Mouse (Mus musculus) thymus, postnatal 14 days (tissue): ENCODE results near the gene Thsd4.

Experiments
- DNase-seq: peaks from one replicate; pipeline ENCODE4 v3.0.0; 2021

Gene Thsd4

DNA sequence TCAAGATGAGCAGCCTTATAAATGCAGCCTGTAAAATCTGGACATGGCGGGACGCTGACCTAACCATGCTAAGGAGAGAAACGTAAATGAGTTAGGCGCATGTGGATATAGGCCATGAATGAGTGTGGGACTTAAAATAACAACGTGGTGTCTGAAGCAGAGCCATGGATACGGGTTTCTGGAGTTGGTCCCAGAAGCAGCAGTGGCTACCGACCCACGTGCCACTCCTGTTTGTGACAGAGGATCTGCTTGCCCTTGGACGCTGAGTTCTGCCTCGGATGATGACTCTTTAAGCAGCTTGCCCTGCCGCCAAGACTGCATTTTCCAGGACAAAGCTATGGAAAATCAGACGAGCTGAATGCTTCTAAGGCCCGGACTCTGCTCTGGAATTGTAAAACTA, 262.2 kb downstream of the Thsd4 start:
- DNase-seq, result no peak

DNA sequence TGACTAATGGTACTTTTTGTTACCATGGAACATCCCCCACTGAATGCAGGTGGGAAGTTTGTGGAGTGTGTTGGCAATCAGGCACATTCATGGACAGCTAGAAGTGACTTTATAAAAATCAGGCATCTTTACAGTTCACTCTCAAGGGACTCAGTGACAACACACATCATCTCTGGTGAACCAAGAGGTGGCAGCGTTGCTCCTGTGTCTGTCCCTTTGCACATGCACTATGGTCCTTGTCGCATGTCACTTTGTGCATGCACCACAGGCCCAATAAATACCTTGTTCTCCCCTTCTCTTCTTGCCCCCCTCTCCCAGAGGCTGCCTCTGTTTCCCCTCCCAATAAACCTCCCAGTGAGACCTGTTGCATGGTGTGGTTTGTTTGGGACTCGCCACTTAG, 270.1 kb downstream of the Thsd4 start:
- no peak for DNase-seq

DNA sequence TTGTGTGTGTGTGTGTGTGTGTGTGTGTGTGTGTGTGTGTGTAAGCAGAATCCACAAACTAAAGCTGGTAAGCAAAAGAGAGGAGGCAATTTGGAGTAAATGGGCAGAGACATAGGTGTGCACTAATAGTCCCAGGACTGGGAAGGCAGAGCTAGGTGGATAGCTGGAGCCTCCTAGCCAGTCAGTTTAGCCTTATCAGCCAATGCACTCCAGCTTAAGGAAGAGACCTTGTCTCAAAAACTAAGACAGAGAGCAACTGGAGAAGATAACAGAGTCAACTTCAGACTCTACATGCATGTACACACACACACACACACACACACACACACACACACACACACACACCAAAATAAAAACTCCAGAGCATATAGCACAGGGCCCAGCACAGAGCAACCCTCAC, 271.4 kb downstream of the Thsd4 start:
- DNase-seq, result no peak

DNA sequence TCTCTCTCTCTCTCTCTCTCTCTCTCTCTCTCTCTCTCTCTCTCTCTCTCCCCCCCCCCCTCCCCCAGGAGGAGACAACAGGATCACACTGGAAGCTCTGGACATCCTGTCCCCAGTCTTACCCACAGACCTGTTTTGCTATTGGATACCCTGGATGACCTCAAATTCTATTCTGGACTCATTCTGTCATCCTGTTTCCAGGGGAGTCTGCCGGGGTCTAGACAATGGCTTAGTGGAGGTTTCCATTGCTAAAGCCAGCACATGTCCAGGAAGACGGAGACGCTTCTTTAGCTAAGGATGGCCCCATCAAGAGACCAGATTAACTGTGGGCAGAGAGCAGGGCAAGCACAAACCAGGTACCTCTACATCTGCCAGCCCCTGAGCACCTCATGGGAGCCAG, 273.8 kb downstream of the Thsd4 start:
- no peak for DNase-seq

DNA sequence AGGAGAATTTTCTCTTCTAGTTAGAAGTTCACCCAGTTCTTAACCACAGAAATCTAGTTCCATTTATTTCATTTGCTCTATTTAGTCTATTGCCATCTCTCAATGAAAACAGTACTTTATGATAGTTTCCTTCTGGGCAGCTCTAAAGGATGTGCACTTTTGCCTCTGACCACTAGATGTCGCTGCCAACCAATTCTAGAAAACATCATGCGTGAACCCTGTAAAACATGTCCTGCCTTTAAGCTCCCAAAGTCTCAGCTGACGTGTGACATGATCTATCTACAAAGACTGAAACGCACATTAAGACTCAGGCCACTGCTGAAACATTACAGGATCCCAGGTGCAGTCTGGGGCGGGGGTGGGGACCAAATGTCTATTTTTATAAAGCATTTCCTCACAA, 276.9 kb downstream of the Thsd4 start:
- DNase-seq, result peak; percentile 54

DNA sequence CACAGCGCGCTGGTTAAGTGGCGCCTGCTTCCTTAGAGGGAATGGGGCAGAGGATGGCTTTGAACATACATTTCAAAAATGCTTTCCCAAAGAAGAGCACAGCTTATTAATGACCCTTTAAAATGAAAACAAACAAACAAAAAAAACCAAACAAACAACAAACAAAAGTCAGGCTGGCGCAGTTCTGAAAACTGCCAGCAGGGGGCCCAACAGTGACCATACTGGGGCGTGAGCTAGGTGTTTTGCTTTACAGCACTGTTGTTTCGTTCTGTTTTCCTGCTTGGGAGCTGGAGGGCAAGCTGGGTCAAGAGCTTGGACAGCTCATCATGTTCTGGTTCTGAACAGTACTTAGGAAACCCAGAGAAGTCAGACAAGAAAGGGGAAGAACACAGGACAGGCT, 278.3 kb downstream of the Thsd4 start:
- DNase-seq, result peak; percentile 17

DNA sequence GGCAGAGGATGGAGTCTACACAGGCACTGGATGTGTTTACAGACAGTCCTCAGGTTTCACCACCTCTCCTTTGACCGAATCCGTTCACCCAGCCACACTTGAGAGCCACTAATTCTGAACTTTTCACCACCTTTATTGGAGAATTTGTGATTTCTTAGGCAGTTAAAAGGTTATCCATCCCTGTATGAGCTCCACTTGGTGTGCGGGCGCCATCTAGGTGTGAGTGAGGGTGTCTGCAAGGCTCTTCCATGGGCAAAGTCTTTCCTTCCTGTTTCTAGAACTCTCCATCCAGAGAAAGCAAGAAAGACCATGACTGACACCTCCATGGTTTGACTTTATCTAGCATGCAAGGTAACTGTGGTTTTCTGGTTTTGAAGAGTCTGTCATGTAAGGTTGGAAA, 284.2 kb downstream of the Thsd4 start:
- peak; percentile 12 for DNase-seq

DNA sequence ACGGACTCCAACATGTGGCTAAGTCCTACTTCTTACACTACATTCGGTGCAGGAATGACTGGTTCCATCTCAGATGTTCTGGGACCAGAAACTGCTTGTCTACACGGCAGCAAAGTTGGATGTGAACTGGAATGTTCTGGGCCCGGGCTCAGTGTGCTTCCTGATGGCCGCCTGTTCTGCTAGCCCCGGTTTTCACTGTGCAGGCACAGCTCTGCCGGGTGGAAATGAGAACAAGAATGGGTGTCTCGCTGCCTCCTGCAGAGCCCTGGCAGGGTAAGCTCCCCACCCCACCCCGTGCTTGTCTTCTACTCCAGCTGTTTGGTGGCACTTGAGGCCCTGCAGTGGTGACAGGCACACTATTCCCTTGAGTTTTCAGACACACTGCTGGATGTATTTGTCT, 285.7 kb downstream of the Thsd4 start:
- no peak for DNase-seq

DNA sequence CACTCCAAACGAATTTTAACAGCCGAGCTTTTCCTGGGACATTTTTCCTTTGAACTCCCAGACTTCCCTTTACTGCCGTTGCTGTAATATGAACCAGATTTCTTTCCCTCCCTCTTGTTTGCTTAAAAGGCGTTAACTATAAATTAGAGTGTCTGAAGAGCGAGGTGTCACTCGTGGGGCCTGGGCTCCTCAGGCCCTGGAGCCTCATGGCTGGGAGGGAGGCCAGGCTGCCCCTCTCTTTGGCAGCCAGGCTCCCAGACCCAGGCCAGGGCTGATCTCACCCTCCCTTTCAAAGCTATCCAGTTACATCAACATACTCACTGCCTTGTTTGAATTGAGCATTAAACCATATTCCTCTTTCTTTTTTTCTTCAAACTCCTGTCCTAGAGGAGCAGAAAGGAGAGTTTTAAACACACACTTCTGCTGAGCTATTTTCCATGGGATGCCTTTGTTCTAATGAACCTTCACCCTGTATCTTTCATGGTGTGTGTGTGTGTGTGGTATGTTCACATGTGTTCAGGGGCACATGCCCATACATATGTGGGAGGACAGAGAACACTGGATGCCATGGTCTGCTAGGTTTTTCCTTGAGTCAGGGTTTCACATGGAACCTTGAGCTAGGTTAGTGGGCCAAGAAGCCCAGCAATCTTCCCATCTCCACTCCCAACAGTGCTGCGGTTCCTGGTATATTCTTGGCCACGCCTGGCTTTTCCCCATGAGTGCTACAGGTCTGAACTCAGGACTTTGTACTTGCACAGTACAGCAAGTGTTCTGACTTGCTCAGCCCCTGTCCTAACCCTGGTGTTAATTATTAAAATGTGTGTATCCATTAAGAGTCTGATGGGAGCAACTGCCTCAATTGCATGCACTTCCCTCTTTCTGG, 287.4 kb downstream of the Thsd4 start:
- DNase-seq, result no peak

DNA sequence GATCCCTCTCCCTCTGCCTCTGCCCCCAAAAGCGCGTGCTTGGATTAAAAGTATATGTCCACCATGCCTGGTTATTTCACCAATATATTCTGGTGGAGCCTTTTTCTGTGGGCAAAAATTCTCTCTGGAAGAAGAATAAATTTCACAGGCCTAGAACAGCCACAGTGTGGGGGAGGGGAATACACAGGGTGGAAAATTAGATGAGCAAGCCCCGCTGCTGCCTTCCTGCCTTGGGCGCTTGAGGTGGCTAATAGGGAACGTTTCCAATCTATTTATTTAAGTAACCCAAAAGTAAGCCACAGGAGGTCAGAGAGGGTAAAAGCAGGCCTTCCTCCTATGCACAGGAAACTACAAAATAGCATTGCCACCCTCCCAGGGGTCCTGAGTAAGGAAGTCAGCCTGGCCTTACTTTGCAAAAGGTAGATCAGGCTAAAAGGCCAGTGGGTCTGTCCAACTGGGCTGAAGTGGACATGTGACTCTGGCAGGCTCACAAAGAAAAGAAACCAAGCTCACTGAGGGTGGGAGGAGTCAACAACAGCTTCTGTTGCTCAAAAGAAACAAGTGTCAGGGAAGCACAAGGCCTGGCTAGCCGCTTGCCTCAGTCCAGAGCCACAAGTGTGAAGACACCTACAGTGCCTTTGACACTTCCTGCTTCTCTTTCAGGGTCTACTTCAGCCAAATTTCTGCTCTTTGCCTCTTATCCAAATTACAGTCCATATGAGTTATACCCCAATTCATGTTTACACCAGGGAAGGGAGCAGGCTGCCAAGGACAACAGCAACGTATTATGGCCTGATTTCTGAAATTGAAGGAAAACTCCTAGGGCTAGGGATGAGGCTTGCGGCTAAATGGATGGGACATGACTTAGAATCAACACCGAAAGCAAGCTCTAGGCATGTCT, 289.6 kb downstream of the Thsd4 start:
- DNase-seq, result no peak

DNA sequence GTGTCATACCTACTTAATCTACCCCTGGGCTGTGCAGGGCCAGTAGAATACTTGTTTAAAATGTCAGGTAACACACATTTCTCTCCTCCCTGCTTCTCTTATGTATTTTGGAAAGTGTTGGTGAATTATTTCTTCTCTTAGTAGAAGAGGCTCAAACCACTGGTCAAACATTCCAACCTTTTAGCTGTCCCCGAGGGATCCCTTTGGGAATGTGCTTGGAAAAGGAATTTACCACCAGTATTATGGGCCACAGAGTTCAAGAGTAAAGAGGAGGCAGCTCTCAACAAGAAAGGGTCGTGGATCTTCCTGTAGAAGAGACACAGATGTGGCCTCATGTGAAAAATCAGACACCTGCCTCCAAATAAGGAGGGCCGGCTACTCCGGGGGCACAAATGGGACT, 292.4 kb downstream of the Thsd4 start:
- DNase-seq, result no peak

DNA sequence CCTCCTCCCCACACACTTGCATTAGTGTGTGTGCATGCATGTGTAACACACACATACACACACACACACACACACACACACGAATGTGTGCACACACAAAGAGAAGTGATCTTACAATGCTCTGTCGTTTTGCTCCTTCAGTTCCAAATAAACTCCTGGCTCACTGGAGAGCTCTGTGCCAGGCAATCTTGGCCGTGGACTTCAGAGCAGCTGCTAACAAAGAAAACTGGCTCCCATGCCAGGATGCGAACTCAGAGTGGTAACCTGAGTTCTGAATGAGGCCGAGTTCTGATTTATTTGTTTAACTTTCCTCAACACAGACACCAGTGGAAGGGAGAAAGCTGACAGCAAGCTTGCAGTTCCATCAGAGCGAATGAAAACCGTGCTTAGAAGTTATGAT, 294.1 kb downstream of the Thsd4 start:
- DNase-seq, result no peak

DNA sequence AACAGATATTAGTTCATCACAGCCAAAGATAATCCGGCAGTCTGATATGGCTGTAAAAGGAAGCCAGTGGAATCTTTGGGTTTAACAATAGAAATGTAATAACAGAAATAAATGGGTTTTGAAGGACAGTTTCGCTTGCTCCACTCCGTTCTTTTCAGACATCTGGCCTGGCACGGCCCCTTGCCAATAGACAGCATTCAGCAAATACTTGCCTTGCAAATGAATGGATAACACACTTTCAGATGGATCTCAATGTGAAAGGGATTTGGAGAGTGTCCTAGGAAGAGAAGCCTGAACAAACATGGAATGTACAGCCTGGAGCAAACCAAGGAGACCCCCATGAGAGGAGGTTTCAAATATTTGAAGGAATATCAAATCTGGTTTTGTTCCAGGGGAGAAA, 295.2 kb downstream of the Thsd4 start:
- no peak for DNase-seq

DNA sequence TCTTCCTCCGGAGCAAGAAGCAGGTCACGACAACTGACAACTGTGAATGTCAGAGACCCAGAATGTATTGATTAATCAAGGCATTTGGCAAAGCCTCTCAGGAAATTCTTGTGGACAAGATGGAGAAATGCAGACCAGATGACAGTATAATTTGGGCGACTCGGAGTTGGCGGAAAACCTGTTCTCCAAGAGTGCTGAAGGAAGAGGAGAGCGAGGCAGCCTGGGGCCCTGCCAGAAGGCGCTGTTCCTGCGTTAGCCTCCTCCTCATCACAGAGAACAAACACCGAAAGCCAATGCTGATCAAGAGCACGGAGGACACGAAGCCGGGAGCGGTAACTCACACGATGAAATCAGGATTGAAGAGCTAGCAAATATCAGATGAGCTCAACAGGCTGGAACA, 295.7 kb downstream of the Thsd4 start:
- no peak for DNase-seq

DNA sequence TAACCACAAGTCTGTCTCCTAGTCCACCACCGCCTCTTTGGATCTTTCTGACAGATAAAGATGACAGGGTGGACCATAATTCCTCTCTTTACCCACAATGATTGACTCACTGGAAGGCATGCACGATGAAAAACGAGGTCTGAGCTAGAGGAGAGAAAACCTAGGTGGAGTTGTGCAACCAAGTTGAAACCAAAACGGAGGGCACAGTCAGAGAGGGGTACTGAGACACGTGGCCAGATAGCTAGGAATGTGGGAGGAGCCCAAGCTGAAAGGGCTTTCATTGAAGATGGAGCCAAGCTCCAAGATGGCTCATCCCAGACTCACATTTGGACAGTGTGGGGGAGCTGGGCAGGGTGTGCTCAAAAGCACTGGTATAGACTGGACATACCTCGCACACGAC, 296.4 kb downstream of the Thsd4 start:
- DNase-seq, result no peak

DNA sequence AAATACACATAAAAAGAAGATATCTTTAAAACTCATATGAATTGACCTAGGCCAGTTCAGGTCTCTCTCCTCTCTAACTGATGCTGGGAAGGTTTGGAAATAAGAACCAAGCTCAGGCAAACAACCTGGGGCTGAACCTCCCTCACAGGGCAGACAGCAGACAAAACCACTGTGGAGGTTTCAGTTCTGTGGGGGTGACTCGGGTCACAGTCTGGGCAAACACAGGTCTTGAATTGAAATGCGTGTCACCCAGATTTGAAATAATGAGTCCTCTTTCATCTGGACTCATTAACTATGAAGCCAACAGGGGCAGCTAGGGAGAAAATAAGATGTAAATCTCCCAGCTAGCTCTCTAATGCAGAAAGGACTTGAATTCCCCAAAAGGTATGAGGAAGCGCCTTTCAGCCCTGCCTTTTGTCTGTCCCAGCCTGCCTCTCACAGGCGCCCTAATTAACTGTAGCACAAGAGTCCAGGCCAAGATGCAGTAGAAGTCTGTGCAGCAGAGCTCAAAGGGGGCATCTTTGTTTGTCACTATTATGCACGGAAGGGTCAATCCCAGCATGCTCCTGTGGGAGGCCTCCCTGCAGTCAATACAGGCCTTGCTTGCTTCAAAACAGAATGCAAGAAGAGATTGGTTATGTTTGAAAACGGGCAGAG, 297.7 kb downstream of the Thsd4 start:
- DNase-seq, result no peak

DNA sequence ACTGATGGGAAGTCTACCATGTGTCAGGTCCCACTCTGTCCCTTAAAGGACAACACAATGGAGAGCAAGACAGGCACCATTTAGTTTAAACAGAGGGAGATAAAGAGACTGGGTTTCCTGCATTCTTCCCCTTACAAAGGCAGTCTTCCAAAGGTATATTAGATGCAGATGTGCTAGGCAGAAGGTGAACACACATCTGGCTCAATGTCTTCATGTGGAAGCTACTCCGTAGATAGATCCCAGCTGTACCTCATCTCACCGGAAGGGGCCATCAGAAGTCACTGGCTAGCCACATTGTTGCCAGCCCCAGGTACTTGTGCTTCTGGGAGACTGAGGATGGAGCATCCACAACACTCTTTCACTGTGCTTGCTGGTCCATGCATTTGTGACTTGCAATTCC, 301.4 kb downstream of the Thsd4 start:
- DNase-seq, result no peak

DNA sequence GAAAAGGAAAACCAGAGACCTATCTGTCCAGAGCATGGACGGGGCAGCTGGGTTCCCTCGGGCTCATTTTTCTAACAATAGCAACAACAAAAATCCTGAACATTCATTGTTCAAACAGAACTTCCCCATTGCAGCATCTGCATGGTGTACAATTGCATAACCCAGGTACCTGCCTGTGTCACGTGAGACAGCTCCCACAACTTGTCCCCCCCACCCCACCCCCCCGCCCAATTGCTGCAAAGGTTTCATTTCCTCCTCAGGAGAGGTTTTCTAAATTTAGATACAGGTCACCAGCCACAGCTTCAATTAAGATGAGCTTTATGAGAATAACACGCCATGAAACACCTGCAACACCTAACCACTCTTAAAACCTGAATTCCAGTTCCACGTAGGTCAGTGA, 303.4 kb downstream of the Thsd4 start:
- DNase-seq, result peak; percentile 7

DNA sequence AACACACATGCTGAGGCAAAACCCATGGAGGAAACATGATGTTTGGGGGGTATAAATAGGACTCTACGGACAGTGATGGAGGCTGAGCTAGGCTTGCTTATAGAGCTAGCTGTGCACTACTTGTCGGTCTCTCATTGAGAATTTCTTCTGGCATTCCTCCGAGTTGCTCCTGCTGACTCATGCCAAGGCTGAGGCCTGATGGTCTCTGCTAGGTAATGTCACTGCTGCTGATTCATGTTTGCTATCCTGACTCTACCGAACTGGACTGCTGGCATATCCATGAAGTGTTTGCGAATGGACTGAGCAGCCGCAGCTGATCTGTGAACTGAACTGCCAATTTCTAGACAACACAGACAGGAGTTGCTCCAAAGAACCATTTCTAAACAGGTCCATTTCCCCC, 305.8 kb downstream of the Thsd4 start:
- DNase-seq, result no peak

DNA sequence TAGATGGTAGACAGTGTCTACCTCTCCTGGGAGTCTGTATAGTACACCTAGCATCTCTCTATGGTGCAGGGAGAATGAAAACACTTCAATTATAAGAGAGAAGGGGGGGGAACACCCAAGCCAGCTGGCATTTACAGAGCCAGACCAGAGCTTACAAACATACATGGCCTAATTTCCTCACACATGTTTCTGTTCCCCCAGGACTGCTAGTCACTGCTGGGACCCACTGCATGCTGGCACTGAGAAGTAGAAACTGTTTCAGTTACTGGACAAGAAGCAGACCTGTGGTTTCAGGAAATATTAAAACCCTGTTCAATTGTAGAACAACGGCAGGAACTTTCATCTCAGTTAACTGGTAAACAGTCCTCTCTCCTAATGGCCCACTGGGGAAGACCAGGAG, 308.7 kb downstream of the Thsd4 start:
- no peak for DNase-seq

DNA sequence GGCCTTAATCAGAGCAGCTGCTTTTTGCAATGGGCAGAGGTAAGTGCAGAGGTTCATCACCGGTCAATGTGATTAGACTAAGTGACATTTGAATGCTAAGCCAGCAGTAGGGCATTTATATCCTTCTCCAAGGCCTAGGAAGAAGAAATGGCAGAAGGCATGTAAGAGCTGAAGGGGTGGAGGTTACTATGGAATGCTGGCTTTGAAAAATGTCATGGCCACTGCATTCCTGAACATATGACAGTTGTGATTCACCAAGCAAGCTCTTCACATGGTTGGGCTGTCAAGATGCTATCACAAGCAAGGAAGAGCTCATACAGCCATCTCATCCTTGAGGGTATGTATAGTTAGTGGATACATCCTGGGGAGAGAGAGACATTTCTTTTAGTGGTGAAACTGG, 313.0 kb downstream of the Thsd4 start:
- DNase-seq, result no peak

DNA sequence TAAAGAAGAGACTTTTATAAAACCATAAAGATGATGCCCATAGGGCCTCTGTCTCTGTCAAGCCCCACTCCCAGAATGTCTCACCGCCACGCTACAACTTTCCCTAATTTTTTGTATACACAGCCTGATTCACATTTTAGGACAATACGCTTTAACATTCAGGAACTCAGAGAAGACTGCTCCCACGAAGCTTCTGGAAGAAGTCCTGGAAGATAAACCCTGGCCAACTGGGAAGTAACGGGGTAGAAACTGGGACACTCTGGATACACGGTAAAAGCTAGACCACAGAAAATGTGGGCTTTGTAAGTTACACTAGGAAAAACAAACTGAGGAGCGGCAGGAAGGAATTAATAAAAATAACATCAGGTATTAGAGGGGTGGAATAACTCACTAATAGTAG, 318.7 kb downstream of the Thsd4 start:
- DNase-seq, result no peak

DNA sequence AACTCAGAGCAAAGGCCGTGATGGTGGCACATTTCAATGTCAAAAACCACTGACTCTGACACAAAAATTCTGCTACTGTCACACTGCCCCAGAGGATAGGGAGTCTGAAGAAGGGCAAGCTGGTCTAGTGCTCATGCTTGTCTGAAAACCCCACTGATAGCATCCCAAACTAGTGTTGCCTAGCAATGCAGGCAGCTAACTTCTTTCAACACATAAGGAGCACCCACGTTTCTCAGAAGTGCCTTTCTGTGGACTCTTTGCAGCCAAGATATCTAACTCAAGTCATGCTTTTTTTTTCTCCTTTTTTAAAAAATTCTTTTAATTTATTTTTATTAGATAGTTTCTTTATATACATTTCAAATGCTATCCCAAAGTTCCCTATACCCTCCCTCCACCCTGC, 321.4 kb downstream of the Thsd4 start:
- no peak for DNase-seq
